Mouse (Mus musculus): ENCODE data around the gene Tor1b. TPM values are rescaled to one million over a fixed set of nuclear protein-coding genes. Genes with fewer than 3 reads are reported as not detected.
"Not testable (repeated sequence)": the region's sequence is repeated elsewhere in the genome, so short reads cannot be mapped to it uniquely, and the experiment has no call there.

Gene Tor1b
- polyA plus RNA-seq, 1 experiment from 2014 or later: 39.1 TPM

GRCm38 (mm10) chr2:30927151-30927781 is 25.5 kb upstream of the Tor1b start:
- H3K36me3 ChIP-seq (ENCODE audit: control insufficient read depth, insufficient read depth, low read length): no peaks in the 10 kb centered on the region
- no peak overlapping the region for H3K4me3 ChIP-seq (ENCODE audit: low read depth, low read length)
- no peak for ATAC-seq (ENCODE audit: insufficient number of reproducible peaks, insufficient read depth, low FRiP score, low read depth)
- H3K27ac ChIP-seq (ENCODE audit: low read length): peak overlapping the region; percentile 44; the same call in 1 of the 2 replicates
- no peak overlapping the region for H3K9ac ChIP-seq (replicated peaks; ENCODE audit: low read depth, low read length)
- WGBS: 55% methylated on average over 9 of the region's 9 CpGs
- H3K9me3 ChIP-seq (ENCODE audit: control insufficient read depth, low read depth, low read length): no peaks in the 10 kb centered on the region
- peaks cover 15% of the 10 kb centered on the region; the same call in 1 of the 2 replicates for H3K4me1 ChIP-seq (ENCODE audit: control insufficient read depth, insufficient read depth, low read length)
- H3K4me2 ChIP-seq (replicated peaks; ENCODE audit: low read depth, low read length): no peak overlapping the region
- no peaks in the 10 kb centered on the region for H3K27me3 ChIP-seq (ENCODE audit: control insufficient read depth, insufficient read depth, low read length)

GRCm38 (mm10) chr2:30927844-30928628 is 24.7 kb upstream of the Tor1b start:
- 0 out of 2 replicates have a peak overlapping the region, but pooled peaks have one; percentile 16 for H3K27ac ChIP-seq (ENCODE audit: low read length)
- no peaks in the 10 kb centered on the region for H3K9me3 ChIP-seq (ENCODE audit: control insufficient read depth, low read depth, low read length)
- peaks cover 15% of the 10 kb centered on the region; the same call in 1 of the 2 replicates for H3K4me1 ChIP-seq (ENCODE audit: control insufficient read depth, insufficient read depth, low read length)
- H3K4me3 ChIP-seq (ENCODE audit: low read depth, low read length): no peak overlapping the region
- no peaks in the 10 kb centered on the region for H3K27me3 ChIP-seq (ENCODE audit: control insufficient read depth, insufficient read depth, low read length)
- peak; percentile 56; the same call in 1 of the 2 replicates for ATAC-seq (ENCODE audit: insufficient number of reproducible peaks, insufficient read depth, low FRiP score, low read depth)
- no peaks in the 10 kb centered on the region for H3K36me3 ChIP-seq (ENCODE audit: control insufficient read depth, insufficient read depth, low read length)
- WGBS: 23% methylated on average over 14 of the region's 14 CpGs
- no peak overlapping the region for H3K9ac ChIP-seq (replicated peaks; ENCODE audit: low read depth, low read length)
- H3K4me2 ChIP-seq (replicated peaks; ENCODE audit: low read depth, low read length): no peak overlapping the region

- Histone ChIP-seq H3K27ac (ENCODE audit: low read length) (no peak overlapping the region), H3K4me2 (replicated peaks; ENCODE audit: low read depth, low read length) (peak overlapping the region; percentile 40), H3K4me1 (ENCODE audit: control insufficient read depth, insufficient read depth, low read length) (peaks cover 15% of the 10 kb centered on the region; the same call in 1 of the 2 replicates), H3K36me3 (ENCODE audit: control insufficient read depth, insufficient read depth, low read length) (no peaks in the 10 kb centered on the region), H3K9ac (replicated peaks; ENCODE audit: low read depth, low read length) (no peak overlapping the region), H3K9me3 (ENCODE audit: control insufficient read depth, low read depth, low read length) (no peaks in the 10 kb centered on the region), H3K27me3 (ENCODE audit: control insufficient read depth, insufficient read depth, low read length) (no peaks in the 10 kb centered on the region), H3K4me3 (ENCODE audit: low read depth, low read length) (no peak overlapping the region; the same call in 1 of the 2 replicates)
- 25% methylated on average over 12 of the region's 12 CpGs for WGBS
- peak; percentile 57; the same call in 1 of the 2 replicates for ATAC-seq (ENCODE audit: insufficient number of reproducible peaks, insufficient read depth, low FRiP score, low read depth)
Measured at GRCm38 (mm10) chr2:30928893-30929482, 23.8 kb upstream of the Tor1b start.

GRCm38 (mm10) chr2:30929483-30930045 is 23.2 kb upstream of the Tor1b start, which contains the start of gene Ptges:
TSS of gene Ptges (minus strand) at chr2:30929863.
- Histone ChIP-seq H3K4me2 (replicated peaks; ENCODE audit: low read depth, low read length) (peak within 1 kb of the TSS; percentile 40), H3K4me3 (ENCODE audit: low read depth, low read length) (peak within 1 kb of the TSS; percentile 10; the same call in 1 of the 2 replicates), H3K9ac (replicated peaks; ENCODE audit: low read depth, low read length) (no peak within 1 kb of the TSS), H3K27me3 (ENCODE audit: control insufficient read depth, insufficient read depth, low read length) (no peaks in the 10 kb centered on the region), H3K27ac (ENCODE audit: low read length) (no peak within 1 kb of the TSS), H3K9me3 (ENCODE audit: control insufficient read depth, low read depth, low read length) (no peaks in the 10 kb centered on the region), H3K4me1 (ENCODE audit: control insufficient read depth, insufficient read depth, low read length) (peaks cover 15% of the 10 kb centered on the region; the same call in 1 of the 2 replicates), H3K36me3 (ENCODE audit: control insufficient read depth, insufficient read depth, low read length) (no peaks in the 10 kb centered on the region)
- ATAC-seq (ENCODE audit: insufficient number of reproducible peaks, insufficient read depth, low FRiP score, low read depth): peak; percentile 51
- WGBS: 2% methylated on average over 23 of the region's 23 CpGs

- H3K9ac ChIP-seq (replicated peaks; ENCODE audit: low read depth, low read length); ATAC-seq (ENCODE audit: insufficient number of reproducible peaks, insufficient read depth, low FRiP score, low read depth); H3K4me2 ChIP-seq (replicated peaks; ENCODE audit: low read depth, low read length); H3K9me3 ChIP-seq (ENCODE audit: control insufficient read depth, low read depth, low read length); H3K27ac ChIP-seq (ENCODE audit: low read length); H3K4me3 ChIP-seq (ENCODE audit: low read depth, low read length); H3K27me3 ChIP-seq (ENCODE audit: control insufficient read depth, insufficient read depth, low read length); H3K36me3 ChIP-seq (ENCODE audit: control insufficient read depth, insufficient read depth, low read length): not testable (repeated sequence)
- peaks cover 15% of the 10 kb centered on the region; the same call in 1 of the 2 replicates for H3K4me1 ChIP-seq (ENCODE audit: control insufficient read depth, insufficient read depth, low read length)
- 85% methylated on average over 2 of the region's 2 CpGs for whole genome bisulfite sequencing
Measured at GRCm38 (mm10) chr2:30930846-30931245, 21.9 kb upstream of the Tor1b start.

- no peak overlapping the region for H3K4me3 ChIP-seq (ENCODE audit: low read depth, low read length)
- H3K4me1 ChIP-seq (ENCODE audit: control insufficient read depth, insufficient read depth, low read length): peaks cover 10% of the 10 kb centered on the region; the same call in 1 of the 2 replicates
- H3K9ac ChIP-seq (replicated peaks; ENCODE audit: low read depth, low read length): no peak overlapping the region
- H3K4me2 ChIP-seq (replicated peaks; ENCODE audit: low read depth, low read length): no peak overlapping the region
- H3K36me3 ChIP-seq (ENCODE audit: control insufficient read depth, insufficient read depth, low read length): no peaks in the 10 kb centered on the region
- no peaks in the 10 kb centered on the region for H3K9me3 ChIP-seq (ENCODE audit: control insufficient read depth, low read depth, low read length)
- H3K27me3 ChIP-seq (ENCODE audit: control insufficient read depth, insufficient read depth, low read length): no peaks in the 10 kb centered on the region
- ATAC-seq (ENCODE audit: insufficient number of reproducible peaks, insufficient read depth, low FRiP score, low read depth): no peak
- 69% methylated on average over 3 of the region's 3 CpGs for WGBS
- H3K27ac ChIP-seq (ENCODE audit: low read length): no peak overlapping the region
Measured at GRCm38 (mm10) chr2:30931922-30932321, 20.8 kb upstream of the Tor1b start.

- ATAC-seq (ENCODE audit: insufficient number of reproducible peaks, insufficient read depth, low FRiP score, low read depth): no peak
- H3K4me3 ChIP-seq (ENCODE audit: low read depth, low read length): no peak overlapping the region
- WGBS: 60% methylated on average over 6 of the region's 6 CpGs
Measured at GRCm38 (mm10) chr2:30933032-30933431, 19.7 kb upstream of the Tor1b start.

GRCm38 (mm10) chr2:30933917-30934450 is 18.8 kb upstream of the Tor1b start:
- no peak overlapping the region for H3K4me2 ChIP-seq (replicated peaks; ENCODE audit: low read depth, low read length)
- ATAC-seq (ENCODE audit: insufficient number of reproducible peaks, insufficient read depth, low FRiP score, low read depth): no peak
- H3K9me3 ChIP-seq (ENCODE audit: control insufficient read depth, low read depth, low read length): no peaks in the 10 kb centered on the region
- H3K27me3 ChIP-seq (ENCODE audit: control insufficient read depth, insufficient read depth, low read length): no peaks in the 10 kb centered on the region
- no peak overlapping the region for H3K27ac ChIP-seq (ENCODE audit: low read length)
- H3K4me3 ChIP-seq (ENCODE audit: low read depth, low read length): no peak overlapping the region
- no peak overlapping the region for H3K9ac ChIP-seq (replicated peaks; ENCODE audit: low read depth, low read length)
- WGBS: 18% methylated on average over 7 of the region's 7 CpGs
- H3K4me1 ChIP-seq (ENCODE audit: control insufficient read depth, insufficient read depth, low read length): no peaks in the 10 kb centered on the region; the same call in 1 of the 2 replicates
- H3K36me3 ChIP-seq (ENCODE audit: control insufficient read depth, insufficient read depth, low read length): no peaks in the 10 kb centered on the region

More at GRCm38 (mm10) chr2:30933032-30933431, 19.7 kb upstream of the Tor1b start:
- Histone ChIP-seq H3K4me1 (ENCODE audit: control insufficient read depth, insufficient read depth, low read length) (peaks cover 5% of the 10 kb centered on the region; the same call in 1 of the 2 replicates), H3K9me3 (ENCODE audit: control insufficient read depth, low read depth, low read length) (no peaks in the 10 kb centered on the region), H3K36me3 (ENCODE audit: control insufficient read depth, insufficient read depth, low read length) (no peaks in the 10 kb centered on the region), H3K4me2 (replicated peaks; ENCODE audit: low read depth, low read length) (no peak overlapping the region), H3K27me3 (ENCODE audit: control insufficient read depth, insufficient read depth, low read length) (no peaks in the 10 kb centered on the region), H3K9ac (replicated peaks; ENCODE audit: low read depth, low read length) (no peak overlapping the region), H3K27ac (ENCODE audit: low read length) (no peak overlapping the region)
